Mouse (Mus musculus) induced T-regulatory cell, adult 2 months (primary cell): ENCODE data around the gene Hoxc10.
A peak's percentile ranks its signal among the peaks of the same experiment; 100 is the strongest.

Experiments used
- DNase-seq: peaks from one replicate; pipeline ENCODE4 v3.0.0-alpha.2; 2012; ENCODE audit warnings: low read depth

The Hoxc10 gene

DNA sequence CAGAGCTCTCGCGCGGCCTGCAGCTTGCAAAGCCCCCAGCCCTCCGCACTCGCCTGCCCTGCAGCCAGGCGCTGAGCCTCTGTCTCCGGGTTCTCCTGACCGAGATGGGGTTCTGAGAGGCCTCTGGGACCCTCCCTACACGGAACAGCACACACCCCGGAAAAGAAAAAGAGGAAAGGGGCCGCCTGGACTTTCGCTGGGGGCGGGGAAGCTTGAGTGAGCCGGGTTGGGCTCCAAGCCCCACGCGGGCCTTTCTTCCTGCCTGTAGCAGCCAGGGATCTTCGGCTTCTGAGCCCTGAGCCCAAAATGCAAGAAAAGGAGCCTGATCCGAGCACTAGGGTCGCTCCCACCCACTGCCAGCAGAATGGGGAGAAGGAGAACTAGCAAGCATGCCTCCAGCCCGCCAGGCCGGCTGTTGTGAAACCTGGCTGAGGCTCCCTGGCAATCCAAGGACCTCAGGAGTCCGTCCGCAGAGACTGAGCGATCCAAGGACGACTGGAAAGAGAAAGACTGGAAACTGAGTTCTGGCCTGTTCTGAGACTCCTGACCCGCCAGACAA, 45.4 kb downstream of the Hoxc10 start:
- DNase-seq, result no peak

DNA sequence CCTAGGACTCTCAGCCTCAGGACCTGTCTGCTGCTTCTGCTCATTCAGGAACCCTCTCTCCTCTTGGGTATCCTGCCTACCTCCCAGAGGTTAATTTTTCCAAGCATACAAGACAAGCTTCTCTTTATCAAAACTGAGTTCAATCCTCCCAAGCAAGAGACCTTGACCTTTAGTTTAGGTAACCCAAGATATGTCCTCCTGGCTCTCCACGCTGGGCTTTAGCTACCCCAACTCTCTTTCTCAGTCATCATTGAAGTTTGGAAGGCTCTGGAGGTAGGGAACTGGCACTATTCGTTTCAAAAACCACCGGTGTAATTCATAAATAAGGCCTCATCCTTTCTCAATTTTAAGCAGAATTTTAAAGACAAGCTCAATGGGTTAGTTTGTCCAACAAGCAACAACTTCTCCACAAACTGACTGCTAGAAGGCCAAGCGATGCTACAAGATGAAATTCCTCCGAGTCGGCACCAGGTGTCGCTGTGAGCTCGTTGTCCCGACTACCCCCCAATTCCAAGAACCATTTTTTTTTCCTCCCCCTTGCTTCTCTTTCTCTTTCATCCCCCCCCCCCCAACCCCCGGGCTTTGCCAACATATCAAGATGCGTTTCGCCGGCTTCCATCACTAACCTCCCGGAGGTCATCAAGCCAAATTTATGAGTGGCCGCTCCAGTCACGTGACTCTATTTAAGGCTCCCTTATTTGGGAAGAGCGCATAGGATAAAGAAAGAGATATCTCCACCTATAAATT, 46.8 kb downstream of the Hoxc10 start:
- DNase-seq, result peak; percentile 59

DNA sequence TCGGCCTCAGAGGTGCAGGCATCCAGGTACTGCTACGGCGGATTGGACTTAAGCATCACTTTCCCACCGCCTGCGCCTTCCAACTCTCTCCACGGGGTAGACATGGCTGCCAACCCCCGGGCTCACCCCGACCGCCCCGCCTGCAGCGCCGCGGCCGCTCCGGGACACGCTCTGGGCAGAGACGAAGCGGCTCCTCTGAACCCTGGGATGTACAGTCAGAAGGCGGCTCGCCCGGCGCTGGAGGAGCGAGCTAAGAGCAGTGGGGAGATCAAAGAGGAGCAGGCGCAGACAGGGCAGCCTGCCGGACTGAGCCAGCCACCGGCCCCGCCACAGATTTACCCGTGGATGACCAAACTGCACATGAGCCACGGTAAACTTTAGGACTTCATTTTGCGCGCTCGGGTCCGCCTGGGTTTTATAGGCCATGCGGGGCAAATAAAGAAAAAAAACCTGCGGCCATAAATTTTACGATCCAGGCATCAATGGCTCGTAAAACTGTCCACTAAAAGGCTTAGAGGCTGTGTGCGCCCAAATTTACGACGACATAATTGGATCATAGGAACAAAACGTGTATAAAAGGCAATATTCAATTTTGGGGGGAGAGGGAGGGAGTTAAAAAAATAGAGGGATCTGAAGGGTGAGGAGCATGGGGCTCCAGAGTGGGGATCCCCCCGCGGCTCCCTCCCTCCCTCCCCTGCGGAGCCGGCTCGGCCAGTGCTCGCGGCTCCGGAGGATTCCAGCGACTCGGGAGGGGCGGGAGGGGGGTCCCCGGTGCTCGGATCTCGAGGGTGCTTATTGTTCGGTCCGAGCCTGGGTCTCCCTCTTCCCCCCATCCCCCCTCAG, 47.8 kb downstream of the Hoxc10 start:
- no peak for DNase-seq

DNA sequence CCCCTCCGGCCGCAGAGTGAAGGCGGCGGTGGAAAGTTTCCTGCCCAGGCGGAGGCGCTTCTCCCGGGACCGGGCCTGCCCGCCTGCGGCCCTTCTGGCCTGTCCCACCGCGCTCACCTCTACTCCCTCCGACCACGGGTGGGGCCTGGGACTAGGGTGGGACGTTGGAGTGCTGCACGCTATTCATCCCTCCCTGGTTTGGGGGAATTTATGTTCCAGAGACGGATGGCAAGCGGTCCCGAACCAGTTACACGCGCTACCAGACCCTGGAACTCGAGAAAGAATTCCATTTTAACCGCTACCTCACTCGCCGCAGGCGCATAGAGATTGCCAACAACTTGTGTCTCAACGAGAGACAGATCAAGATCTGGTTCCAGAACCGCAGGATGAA, 48.4 kb downstream of the Hoxc10 start:
- DNase-seq, result no peak

DNA sequence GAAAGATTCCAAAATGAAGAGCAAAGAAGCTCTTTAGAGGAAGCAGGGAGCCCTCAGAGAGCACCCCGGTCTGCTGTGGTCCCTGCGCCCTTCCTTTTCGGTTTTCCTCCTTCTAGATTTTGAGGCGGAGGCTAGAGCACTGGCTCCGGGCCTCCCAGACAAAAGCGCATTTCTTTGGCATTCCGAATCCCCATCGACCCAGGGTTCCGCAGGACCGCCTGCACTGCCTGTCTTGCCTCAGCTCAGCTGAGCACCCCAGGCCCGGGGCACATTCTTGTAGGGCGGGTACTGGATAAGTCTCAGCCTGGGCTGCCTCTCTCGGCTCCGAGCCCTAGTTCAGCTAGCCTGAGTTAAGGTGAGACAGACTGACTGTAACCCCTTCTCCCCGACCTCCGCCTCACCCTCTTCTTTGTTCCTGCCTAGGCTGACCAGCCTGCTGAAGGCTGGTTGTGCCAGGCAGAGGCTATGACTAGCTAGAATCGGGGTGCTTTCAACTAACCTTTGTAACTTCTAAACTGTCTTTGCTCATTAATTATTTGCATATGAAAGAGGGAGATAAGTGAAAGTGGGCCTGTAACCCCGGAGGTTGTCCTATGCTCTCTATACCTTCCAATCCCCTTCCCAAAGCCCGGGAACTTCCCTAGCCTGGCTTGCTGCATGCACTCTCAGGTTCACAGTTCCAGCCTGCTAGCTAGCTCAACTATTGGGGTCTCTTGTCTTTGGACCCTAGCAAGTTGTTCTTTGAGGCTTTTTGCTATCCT, 49.0 kb downstream of the Hoxc10 start:
- no peak for DNase-seq

DNA sequence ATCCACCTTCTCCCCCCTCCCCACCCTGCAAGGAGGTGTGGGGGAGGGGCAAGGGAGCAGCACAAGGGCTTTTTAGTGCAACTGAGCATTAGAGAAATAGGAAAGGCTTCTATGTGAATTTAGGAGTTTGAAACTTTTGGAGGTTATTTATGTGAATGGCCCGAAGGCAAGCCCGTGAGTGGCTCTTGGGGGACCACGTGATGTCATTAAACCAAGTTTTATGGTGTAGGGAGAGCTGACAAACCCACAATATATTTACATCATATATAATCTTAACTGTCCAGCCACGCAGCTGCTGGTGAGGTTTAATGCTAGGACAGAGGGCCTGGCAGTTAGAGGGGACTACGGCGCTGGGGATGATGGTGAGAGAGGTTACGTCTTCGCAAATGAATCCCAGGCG, 52.0 kb downstream of the Hoxc10 start, which contains the start of gene Hoxc4:
Hoxc4 (plus strand) TSS at position 299 of the 400 bp plus-strand sequence.
- no peak for DNase-seq

DNA sequence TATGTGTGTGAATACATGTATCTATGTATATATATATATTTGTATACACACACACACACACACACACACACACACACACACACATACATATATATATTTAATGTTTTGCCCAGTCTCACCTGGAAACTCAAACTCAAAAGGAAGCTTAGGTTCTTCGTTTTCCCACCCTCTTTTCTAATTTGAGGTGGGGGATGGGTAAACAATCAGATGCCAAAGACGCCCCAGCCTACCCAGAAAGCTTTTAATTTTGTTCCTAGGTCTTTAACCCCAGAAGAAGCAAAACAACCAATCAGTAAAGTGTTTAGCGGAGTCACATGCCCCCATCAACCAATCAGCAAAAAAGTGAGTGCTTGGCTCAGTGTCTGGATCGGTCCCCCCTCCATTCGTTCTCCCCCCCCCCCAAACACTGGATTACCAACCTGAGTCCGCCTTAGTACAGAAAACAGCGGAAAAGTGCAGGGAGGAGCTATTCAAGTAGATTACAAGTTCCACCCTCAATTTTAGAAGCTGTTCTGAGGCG, 54.4 kb downstream of the Hoxc10 start:
- DNase-seq, result no peak
